Mouse (Mus musculus) right cerebral cortex, postnatal 10 days (tissue): ENCODE measurements around the gene Abl1.
"Not testable (repeated sequence)": the region's sequence is repeated elsewhere in the genome, so short reads cannot be mapped to it uniquely, and the experiment has no call there.

Source experiments
- DNase-seq, 2 experiments: peaks; one replicate each; pipeline ENCODE4 v3.0.0; 2021; ENCODE audit warnings: low spot score in 2 of 2

The Abl1 gene

DNA sequence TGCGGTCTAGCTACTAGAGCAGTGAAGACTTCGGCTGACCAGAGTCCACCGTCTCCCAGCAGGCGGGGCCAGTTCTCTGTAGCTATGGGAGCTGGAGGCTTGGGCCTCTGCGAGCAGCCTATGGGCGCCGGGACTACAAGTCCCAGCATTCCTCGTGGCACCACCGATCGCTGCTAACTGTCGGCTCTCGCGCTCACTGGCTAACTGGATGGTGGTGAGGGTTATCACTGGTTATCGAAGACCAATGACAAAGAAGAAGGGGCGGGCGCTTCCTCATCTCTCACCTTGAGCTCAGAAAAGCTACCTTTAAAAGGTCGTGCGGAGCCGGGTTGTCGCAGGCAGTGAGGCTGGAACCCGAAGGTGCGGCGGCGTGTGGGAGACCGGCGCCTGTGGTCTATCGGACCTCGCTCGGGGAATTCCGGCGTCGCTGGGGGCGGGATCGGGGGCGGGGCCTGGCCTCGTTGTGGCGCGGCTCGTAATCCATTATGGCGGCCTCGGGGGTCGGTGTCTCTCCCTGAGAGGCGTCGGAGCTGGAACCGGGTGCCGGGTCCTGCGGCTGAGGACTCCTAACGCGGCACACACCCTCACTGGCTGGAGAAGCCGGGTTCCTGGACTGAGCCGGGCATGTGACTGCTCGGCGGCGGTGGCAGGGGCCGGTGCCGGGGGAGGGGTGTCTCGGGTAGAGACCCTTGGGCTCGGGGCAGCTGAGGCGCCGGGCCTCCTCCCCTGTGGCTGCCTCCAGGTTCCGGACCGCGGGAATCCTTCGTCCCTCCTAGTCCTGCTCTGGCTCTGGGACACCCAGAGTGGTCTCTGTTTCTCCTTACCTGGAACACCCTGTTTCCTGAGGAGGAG is at the start of gene Abl1:
TSS of gene Abl1 (plus strand) at position 303 of the 852 bp plus-strand sequence.
- DNase-seq = peak; percentile 97 to 99

DNA sequence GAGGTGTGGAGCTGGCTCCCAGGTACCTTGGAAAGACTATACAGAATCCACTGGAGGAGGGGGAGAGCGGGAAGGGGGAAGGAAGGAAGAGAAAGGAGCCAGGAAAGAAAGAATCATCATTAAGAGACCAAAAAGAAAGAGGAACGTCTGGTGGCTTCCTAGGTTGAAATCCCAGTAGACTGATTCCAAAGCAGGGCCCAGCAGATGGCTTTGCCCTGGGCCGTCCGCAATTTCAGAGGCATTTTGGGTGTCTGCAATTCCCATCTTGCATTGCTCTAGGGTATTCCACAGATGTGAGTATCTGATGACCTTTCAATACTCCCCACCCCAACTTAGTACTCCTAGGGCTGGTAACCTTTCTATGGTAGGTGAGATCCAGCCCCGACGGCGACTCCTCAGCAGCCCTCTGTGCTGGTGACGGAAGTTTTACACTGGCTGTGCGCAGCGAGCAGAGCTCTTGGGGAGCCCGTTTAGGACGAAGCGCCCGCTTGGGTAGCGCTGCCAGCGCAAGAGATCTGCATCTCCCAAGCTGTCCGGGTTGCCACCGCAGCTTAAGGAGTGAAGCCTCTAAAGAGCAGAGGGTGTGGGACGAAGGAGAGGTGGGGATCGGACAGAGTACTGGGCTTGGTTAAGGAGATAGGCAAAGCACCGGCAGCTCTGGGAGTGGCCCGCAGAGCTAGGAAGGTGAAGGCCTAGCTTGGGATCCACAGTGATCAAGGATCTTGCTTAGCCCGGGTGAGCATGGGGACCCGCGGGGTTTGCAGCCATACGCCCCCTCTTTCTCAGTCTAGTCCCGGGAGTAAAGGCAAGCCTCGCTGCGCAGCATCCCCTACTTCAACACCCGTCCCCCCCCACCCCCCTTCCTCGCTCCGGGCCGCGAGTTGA is 49.4 kb upstream of the Abl1 start:
- peak in 1 of 2 experiments; percentile 17 for DNase-seq

DNA sequence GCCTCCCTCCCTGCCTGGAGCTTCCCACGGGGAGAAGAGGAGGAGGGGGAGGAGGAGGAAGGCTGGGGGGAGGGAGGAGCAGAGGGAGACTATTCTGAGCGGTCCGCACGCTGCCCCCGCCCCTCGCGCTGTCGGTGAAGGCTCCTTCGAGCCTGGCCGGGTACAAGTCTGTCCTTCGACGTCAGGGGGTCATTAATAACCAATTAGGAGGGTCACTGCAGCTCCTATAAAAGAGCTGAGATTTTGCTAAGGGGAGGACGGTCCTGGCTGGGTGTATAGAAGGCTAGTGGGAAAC is 48.8 kb upstream of the Abl1 start:
- peak in 1 of 2 experiments; percentile 16 for DNase-seq

DNA sequence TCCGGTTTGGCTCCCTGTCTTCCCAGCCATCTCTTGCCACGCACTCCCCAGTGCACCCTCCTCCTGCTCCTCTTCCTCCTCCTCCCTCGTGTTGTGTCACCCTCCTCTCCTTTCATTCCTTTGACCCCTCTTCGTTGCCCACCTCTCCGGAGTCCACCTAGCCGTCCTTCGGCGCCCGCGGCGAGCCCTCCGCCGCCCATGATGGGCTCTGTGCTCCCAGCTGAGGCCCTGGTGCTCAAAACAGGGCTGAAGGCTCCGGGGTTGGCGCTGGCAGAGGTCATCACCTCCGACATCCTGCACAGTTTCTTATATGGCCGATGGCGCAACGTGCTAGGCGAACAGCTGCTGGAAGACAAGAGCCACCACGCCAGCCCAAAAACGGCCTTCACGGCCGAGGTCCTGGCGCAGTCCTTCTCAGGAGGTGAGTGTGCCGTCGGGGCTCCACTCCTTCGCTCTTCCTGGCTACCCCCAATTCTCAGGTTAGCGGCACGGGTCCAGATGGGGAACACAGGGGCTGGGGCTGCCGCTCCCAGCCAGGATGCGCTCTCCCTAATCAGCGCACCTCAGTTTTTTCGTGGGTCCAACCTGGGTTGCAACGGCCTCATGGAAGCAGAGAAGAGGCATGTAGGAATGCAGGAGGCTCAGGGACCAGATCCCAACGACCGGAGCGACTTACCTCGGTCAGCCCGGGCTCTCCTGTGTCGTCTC is 48.1 kb upstream of the Abl1 start, which contains the start of gene Prdm12:
TSS of gene Prdm12 (plus strand) at position 137 of the 708 bp plus-strand sequence.
- no peak for DNase-seq

DNA sequence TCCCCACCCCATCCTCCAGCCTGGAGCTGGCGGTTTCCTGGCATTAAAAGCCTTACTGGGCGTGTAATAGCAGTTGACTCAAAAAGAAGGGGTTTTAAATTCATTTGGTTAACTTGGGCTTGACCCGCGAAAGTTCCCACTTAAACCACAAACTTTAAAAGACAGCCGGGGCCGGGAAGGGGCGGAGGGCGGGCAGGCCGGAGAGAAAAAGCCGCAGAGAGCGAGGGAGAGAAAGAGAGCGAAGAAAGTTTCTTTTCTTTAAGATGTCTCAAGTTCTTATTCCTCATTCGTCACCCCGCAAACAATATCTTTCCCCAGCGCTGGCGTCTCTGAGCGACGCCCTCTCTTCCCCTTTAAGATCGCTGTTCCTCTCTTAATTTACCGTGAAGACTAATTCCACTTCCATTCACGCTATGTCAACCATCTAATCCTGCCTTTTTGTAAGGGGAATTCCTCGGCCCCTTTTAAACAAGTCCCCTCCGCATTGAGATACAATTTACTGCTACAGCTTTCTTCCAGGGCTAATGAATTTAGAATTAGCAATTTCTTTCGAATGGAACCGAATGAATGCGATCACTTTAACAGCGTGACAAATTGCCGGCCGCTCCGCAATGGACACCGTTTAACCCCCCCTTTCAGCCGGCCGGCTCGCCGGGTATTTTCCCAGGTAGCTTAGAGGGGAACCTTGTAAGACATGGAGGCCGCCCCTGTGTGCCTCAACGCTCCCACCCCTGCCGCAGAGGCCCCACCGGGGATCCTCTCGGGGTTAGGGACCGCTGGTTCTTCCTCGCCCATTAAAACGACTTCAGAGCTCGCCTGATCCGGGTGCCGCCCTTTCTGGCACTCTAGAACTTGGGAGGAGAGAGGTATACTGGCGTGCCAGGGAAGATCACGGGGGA is 47.3 kb upstream of the Abl1 start:
- DNase-seq = no peak

DNA sequence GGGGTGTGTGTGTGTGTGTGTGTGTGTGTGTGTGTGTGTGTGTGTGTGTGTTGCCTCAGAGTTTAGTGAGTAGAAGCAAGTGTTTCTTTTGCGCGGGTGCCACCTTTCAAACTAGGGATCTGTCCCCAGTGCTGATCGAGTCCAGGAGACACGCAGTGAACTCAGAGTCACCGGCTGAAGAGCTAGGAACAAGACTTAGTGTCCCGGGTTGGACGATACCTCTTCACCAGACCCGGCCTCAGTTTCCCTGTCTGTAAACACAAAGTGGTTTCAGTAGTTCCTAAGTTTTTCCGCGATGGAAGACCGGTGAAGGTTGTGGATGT is 46.7 kb upstream of the Abl1 start:
- DNase-seq = no peak

DNA sequence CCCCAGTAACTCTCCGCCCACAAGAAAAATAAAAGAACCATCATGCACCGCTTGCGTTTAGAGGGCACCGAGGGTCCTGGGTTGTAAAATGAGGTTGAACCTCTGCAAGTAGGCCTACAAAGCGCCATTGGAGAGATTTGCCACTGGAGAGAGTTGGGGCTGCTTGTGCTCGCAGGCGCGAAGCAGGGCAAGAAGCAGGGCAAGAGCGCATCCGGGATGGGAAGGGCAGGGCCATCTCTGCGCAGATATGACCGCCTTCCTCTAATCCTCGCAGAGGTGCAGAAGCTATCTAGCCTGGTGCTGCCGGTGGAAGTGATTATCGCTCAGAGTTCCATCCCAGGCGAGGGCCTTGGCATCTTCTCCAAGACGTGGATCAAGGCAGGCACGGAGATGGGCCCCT is 46.2 kb upstream of the Abl1 start:
- DNase-seq = no peak

DNA sequence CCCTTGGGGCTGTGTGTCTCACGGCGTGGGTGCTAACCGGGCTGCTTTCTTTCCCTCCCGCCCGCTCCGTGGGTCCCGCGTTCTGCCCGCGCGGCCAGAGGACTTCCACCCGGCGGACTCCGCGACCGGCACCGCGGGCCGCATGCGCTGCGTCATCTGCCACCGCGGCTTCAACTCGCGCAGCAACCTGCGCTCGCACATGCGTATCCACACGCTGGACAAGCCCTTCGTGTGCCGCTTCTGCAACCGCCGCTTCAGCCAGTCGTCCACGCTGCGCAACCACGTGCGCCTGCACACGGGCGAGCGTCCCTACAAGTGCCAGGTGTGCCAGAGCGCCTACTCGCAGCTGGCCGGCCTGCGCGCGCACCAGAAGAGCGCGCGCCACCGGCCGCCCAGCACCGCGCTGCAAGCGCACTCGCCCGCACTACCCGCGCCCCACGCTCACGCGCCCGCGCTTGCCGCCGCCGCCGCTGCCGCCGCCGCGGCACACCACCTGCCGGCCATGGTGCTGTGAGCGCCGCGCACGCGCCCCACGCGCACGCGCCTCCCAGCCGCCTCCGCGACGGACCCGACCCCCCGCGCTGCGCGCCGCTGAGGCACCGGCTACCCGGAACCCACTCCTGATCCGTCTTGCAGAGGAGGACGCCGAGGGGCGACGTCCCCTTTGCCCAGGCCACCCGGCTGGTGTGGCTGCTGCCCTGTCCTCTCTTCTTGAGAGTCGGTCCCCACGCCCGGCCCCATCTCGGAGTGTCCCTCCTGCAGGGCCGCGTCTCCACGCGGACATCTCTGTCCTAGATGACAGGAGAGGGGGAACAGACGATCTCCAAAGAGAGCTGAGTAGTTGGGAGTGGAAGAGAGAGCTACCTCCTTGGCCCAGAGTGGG is 34.0 kb upstream of the Abl1 start:
- DNase-seq = peak; percentile 83 to 87

DNA sequence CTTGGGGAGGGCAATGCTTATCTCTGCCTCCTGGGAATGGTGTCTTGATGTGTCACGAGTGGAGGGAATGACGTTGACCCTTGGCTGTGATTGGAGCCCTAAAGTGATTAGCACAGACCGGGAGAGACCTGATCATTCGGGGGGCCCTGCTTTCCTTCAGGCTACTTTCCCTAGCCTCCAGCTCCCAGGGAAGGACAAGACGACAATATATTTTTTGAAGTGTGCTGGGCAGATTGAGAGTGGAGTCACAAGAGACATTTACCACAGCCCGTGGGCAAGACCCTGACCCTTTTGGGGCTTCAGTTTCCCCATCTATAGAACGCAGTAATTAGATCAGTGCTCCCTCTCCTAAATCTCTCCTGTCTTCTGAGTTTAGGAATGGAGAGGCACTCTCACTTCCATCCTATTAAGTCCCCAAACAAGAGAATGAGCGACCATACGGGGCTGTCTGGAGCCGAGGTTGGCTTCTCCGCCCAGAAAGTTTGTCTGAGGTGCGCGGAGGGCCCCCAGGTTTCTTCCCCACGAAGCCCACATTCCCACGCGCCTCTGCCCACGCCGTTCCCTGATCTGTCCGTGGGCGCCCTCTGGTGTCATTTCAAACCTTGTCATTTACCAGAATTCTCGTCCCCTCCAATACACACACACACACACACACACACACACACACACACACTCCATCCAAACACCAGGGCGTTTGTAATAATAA is 33.2 kb upstream of the Abl1 start:
- DNase-seq = peak; percentile 70 to 82

DNA sequence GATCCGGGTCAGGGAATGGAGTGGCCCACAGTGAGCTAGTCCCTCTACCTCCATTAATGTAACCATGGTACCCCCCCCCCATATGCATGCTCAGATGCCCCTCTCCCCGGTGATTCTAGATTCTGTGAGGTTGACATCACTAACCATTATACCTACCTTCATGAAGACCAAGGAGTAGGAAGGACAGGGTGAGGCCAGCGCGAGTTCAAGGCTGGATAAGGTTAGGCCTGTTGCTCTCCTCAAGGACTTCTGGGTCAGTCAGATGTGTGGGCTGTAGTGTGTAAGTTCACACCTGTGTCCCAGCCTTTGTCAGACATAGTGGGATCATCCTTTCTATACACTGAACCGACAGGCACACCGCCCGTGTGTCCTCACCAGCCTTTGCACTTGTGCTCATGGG is 31.8 kb upstream of the Abl1 start:
- DNase-seq = no peak

DNA sequence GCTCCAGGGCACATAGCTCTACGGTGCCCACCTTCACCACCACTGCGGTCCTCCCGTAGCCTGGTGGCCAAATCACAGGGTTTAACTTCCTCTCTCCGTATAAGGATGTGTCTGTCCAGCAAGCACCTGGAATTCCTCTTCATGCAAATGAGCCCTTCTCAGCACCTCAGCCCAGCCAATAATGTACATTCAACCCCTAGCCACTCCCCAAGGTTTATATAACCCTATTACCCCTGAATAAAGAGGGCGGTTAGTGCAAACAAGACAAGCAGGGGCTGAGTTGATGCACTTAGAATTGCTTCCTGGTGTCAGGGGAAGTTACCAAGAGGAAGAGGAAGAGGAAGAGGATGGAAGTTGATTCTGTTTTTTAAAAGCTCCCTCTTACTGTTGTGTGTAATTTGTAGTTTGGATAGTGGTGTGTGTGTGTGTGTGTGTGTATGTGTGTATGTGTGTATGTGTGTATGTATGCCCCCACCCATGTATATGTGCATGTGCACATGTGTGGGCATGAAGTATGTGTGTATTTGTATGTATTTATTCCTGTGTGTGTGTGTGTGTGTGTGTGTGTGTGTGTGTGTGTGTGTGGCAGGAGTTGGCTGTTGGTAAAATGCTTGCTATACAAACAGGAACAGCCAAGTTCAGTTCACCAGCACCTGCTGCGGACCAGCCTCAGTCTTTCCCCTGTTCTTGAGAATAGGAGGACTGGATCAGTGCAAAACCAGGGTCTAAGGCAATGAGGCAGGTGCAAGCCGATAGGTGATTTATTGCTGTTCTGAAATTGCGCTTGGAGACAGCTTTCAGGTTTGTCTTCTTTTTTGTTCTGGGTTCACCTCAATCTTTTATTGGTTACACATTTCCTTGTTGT is 25.0 kb upstream of the Abl1 start:
- no peak for DNase-seq

DNA sequence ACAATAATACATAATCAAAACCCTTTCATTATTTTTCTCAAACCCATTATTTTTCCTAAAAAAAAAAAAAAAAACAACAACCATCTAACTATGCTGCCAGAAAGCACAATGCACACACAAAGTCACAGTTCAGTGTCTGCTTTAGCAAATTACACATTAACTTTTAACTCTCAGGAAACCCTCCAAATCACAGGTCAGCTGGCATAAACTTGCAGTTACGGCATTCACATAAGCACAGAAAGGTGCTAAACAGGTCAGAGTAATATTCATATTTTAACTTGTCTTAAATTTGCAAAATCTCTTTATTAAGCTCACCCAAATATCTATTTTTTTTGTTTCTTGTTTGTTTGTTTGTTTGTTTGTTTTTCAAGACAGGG is 24.4 kb upstream of the Abl1 start:
- DNase-seq = no peak

DNA sequence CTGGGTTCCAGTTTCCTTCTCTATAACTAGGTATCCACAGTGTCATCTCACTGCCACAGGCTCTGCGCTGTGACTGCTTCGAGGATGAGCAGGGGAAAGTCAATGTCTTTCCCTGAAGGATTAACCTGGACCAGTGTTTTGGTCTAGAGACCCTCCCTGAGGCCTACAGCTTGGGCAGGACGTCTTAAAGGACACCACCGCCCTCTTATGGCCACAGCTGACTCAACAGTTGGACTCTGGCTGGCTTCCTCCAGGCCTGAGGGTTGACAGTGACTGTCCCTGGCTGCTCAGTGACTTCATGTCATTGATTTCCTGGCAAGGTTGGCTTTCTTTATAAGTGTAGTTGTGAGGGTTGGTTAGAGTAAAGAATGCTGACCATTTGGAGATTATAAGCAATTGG is 20.8 kb upstream of the Abl1 start:
- DNase-seq = peak in 1 of 2 experiments; percentile 23

DNA sequence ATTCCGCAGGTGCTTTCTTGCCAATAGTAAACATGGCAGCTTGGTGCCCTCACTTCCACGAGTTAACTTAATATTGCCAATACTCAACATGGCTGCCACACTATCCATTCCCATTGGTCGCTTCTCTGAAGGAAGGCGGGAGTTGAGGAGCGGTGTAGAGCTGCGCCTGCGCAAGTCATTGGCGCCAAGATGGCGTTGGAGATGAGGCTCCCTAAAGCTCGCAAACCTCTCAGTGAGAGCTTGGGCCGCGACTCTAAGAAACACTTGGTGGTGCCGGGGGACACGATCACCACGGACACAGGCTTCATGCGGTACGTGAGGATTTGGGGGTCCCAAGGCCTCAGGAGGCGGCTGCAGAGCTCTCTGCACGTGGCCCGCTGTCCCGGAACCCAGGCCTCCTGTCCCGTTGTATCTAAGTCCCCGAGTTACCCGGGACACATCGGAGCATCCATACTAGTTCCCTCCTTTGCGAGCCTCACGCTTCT is 17.6 kb upstream of the Abl1 start, which contains the start of gene Exosc2:
TSS of gene Exosc2 (plus strand) at position 165 of the 485 bp plus-strand sequence.
- DNase-seq = peak; percentile 95 to 97

DNA sequence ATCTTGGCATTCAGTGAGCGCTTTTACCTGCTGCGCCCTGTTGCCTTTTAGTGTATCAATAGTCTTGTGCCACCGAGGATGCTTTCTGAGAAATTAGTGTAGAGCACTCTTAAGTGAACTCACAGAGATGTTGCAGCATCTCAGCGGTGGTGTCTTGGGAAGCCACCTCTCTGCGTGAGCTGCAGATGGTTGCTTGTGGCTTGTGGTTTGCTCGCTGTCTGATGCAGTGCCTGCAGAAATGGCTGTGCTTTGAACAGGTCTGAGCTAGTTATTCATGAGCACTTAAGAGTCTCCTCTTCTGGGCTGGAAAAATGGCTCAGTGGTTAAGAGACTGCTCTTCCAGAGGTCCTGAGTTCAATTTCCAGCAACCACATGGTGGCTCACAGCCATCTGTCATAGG is 9.5 kb upstream of the Abl1 start:
- DNase-seq = no peak

DNA sequence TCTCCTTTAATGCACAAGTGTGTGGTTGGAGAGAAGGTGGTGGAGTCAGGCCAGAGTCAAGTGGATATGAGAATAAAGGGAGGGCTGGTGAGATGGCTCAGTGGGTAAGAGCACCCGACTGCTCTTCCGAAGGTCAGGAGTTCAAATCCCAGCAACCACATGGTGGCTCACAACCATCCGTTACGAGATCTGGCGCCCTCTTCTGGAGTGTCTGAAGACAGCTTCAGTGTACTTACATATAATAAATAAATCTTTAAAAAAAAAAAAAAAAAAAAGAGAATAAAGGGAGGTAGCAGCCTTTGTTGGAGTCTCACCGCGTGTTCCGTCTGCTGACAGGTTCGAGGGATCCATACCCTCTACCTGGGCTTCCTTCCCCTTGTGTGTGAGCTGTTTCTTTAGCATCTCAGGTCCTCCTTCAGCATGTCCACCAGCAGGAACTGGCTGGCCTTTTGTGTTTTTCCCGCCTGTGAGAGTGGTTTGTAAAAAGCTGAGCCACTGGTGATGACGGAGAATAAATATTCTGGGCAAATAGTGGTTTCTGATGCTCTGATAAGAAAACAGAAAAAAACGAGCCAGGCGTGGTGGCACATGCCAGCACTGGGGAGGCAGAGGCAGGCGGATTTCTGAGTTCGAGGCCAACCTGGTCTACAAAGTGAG is 7.0 kb upstream of the Abl1 start:
- DNase-seq = not testable (repeated sequence)

DNA sequence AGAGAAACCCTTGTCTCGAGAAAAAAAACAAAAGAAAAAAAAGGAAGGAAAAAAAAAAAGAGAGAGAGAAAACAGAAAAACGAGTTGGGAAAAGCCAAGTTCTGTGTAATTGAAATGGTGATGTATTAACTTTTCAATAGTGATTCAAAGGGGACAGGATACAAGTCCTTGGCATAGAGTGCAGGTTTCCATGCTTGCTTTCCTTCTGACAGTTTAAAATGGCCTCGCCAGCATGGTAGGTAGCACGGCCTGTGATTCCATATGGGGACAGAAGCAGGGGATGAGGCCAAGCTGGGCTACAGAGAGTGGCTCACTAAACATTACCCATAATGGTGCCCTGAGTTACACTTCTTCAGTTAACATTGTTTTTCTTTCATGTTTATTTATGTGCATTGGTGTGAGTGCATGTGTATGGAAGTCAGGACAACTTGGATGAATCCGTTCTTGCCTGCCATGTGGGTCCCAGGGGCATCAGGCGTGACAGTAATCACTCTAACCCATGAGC is 6.4 kb upstream of the Abl1 start:
- DNase-seq = no peak

DNA sequence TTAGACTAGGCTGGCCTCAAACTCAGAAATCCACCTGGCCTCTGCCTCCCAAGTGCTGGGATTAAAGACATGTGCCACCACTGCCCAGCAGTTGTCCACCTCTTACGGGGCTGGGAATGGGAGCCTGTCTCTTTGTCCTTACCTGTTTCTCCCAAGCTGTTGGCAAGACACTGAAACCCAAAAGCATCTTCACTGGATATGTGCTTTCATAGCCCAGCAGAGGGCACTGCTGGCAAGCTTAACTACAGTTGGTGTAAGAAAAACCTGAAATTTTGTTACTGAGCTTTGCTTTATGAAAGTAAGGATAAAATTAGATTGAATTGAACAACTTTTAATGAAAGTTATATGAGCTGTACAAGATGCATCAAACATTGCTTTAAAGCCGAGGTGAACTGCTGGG is 4.5 kb upstream of the Abl1 start:
- peak; percentile 75 to 78 for DNase-seq
